In the genomic region with DNA sequence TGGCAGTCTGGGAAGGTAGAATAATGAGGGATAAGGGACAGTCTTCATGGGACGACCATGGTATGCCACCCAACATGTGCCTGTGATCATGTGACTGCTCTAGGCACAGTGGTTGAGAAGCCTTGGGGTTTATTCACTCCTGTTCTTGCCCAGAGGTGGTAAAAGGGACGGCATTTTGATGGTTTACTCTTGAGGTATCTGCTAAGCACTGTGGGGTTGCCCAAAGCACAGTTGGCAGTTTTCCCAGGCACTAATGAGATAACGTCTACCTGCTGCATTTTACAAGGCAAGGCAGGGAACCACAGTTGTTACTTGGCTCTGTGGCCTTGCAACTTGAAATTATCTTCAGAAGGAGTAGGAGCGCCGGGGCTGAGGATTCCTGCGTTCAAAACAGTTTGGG, we compare ENCODE assay signal across 1 mouse cellular context.
TF ChIP-seq lines count a peak whose summit lies in the region.

No protein-coding gene starts in this region.

TF ChIP-seq in MEL, 35 proteins besides CTCF, POLR2A, EP300 and RAD21:
- TF ChIP-seq USF1 (IDR thresholded peaks at IDR 0.05; ENCODE audit: low read depth, low read length) (0 out of 2 replicates have a peak, but pooled peaks have one; percentile 22), MYB (IDR thresholded peaks at IDR 0.05; ENCODE audit: low read depth, low read length) (no peak), CHD1 (IDR thresholded peaks at IDR 0.05; ENCODE audit: low read depth, low read length) (no peak), KAT2A (conservative IDR thresholded peaks at IDR 0.05; ENCODE audit: low read depth, low read length) (no peak)
